Mouse (Mus musculus): ENCODE data around the gene Plbd1. TPM values are rescaled to one million over a fixed set of nuclear protein-coding genes. Genes with fewer than 3 reads are reported as not detected.

The Plbd1 gene
- polyA plus RNA-seq, 1 experiment: 0.02 TPM

- H3K4me3 ChIP-seq: no peak overlapping the region
- no peaks in the 10 kb centered on the region for H3K79me2 ChIP-seq (ENCODE audit: control insufficient read depth, insufficient read depth)
- TF ChIP-seq CEBPB (IDR thresholded peaks at IDR 0.05; ENCODE audit: insufficient read depth, poor library complexity, severe bottlenecking): no peak
- peak; percentile 35 for TF ChIP-seq POLR2AphosphoS2 (IDR thresholded peaks at IDR 0.05; ENCODE audit: insufficient read length, low read depth)
- no peak for TF ChIP-seq TCF12 (IDR thresholded peaks at IDR 0.05; ENCODE audit: insufficient read depth, poor library complexity, severe bottlenecking)
- no peaks in the 10 kb centered on the region for H3K27me3 ChIP-seq (ENCODE audit: control insufficient read depth, insufficient read depth, insufficient read length)
- H3K36me3 ChIP-seq (ENCODE audit: control insufficient read depth, insufficient read depth): no peaks in the 10 kb centered on the region
- no peak overlapping the region for H3K4me2 ChIP-seq (ENCODE audit: low read depth)
- no peak overlapping the region for H3ac ChIP-seq (ENCODE audit: control insufficient read depth, insufficient read length)
These were observed 47.6 kb downstream of the Plbd1 start for GRCm38 (mm10) chr6:136614156-136614555.

DNA sequence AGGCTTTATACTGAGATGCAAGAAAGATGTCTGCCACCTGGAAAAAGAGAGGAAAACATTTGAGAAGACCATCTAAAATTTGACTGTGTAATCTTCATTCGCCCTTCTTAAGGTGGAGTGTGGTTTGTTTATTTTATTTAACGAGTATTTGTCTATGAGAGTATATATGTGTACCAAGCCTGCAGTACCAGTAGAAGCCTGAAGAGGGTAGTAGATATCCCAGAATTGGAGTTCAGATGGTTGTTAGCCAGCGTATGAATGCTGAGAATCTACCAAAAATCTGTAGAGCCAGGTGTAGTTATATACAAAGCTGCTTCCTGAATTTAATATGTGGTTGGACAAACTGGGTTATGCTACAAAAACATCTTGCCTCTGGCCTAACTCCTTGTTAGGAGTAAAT is 49.4 kb downstream of the Plbd1 start:
- no peak for TF ChIP-seq E2F4 (IDR thresholded peaks at IDR 0.05; ENCODE audit: insufficient read depth)
- Histone ChIP-seq H3K4me3 (no peak overlapping the region), H3K36me3 (ENCODE audit: control insufficient read depth, insufficient read depth) (peaks cover 5% of the 10 kb centered on the region), H3K27me3 (ENCODE audit: control insufficient read depth, insufficient read depth, insufficient read length) (no peaks in the 10 kb centered on the region), H3K4me2 (ENCODE audit: low read depth) (no peak overlapping the region), H3ac (ENCODE audit: control insufficient read depth, insufficient read length) (no peak overlapping the region), H3K79me2 (ENCODE audit: control insufficient read depth, insufficient read depth) (no peaks in the 10 kb centered on the region)

GRCm38 (mm10) chr6:136611351-136612215 is 50.1 kb downstream of the Plbd1 start:
- H3ac ChIP-seq (ENCODE audit: control insufficient read depth, insufficient read length): no peak overlapping the region
- no peaks in the 10 kb centered on the region for H3K27me3 ChIP-seq (ENCODE audit: control insufficient read depth, insufficient read depth, insufficient read length)
- H3K36me3 ChIP-seq (ENCODE audit: control insufficient read depth, insufficient read depth): peaks cover 5% of the 10 kb centered on the region
- TF ChIP-seq POLR2AphosphoS2 (IDR thresholded peaks at IDR 0.05; ENCODE audit: insufficient read length, low read depth) (no peak), USF1 (IDR thresholded peaks at IDR 0.05; ENCODE audit: low read depth) (no peak), MAX (IDR thresholded peaks at IDR 0.05; ENCODE audit: low read depth) (no peak), E2F4 (IDR thresholded peaks at IDR 0.05; ENCODE audit: insufficient read depth) (no peak), MYOG (IDR thresholded peaks at IDR 0.05; ENCODE audit: control insufficient read depth in 1 of 3, insufficient read depth in 1 of 3, insufficient read length in 2 of 3, low read depth in 2 of 3) (no peak), REST (IDR thresholded peaks at IDR 0.05; ENCODE audit: insufficient read depth, insufficient read length) (no peak), MYOD1 (IDR thresholded peaks at IDR 0.05; ENCODE audit: control insufficient read depth in 1 of 3, insufficient read length in 2 of 3, low read depth in 2 of 3) (no peak), POLR2A (IDR thresholded peaks at IDR 0.05; ENCODE audit: insufficient read length, low read depth) (no peak), TCF12 (IDR thresholded peaks at IDR 0.05; ENCODE audit: insufficient read depth, poor library complexity, severe bottlenecking) (no peak)
- no peak overlapping the region for H3K4me3 ChIP-seq
- H3K4me2 ChIP-seq (ENCODE audit: low read depth): no peak overlapping the region
- no peaks in the 10 kb centered on the region for H3K79me2 ChIP-seq (ENCODE audit: control insufficient read depth, insufficient read depth)

GRCm38 (mm10) chr6:136602601-136603000 is 59.1 kb downstream of the Plbd1 start:
- no peak overlapping the region for H3ac ChIP-seq (ENCODE audit: control insufficient read depth, insufficient read length)
- H3K79me2 ChIP-seq (ENCODE audit: control insufficient read depth, insufficient read depth): no peaks in the 10 kb centered on the region
- no peak overlapping the region for H3K4me2 ChIP-seq (ENCODE audit: low read depth)
- peaks cover 32% of the 10 kb centered on the region for H3K36me3 ChIP-seq (ENCODE audit: control insufficient read depth, insufficient read depth)
- H3K4me3 ChIP-seq: no peak overlapping the region
- no peak for TF ChIP-seq SRF (IDR thresholded peaks at IDR 0.05; ENCODE audit: control insufficient read depth, insufficient read length, low read depth)
- no peak for TF ChIP-seq POLR2AphosphoS2 (IDR thresholded peaks at IDR 0.05; ENCODE audit: insufficient read length, low read depth)
- no peak for TF ChIP-seq POLR2A (IDR thresholded peaks at IDR 0.05; ENCODE audit: insufficient read length, low read depth)
- TF ChIP-seq MYOG (IDR thresholded peaks at IDR 0.05; ENCODE audit: control insufficient read depth in 1 of 3, insufficient read depth in 1 of 3, insufficient read length in 2 of 3, low read depth in 2 of 3): no peak
- TF ChIP-seq MYOD1 (IDR thresholded peaks at IDR 0.05; ENCODE audit: control insufficient read depth in 1 of 3, insufficient read length in 2 of 3, low read depth in 2 of 3): no peak
- no peak for TF ChIP-seq TCF12 (IDR thresholded peaks at IDR 0.05; ENCODE audit: insufficient read depth, poor library complexity, severe bottlenecking)
- TF ChIP-seq MAX (IDR thresholded peaks at IDR 0.05; ENCODE audit: low read depth): no peak
- no peak for TF ChIP-seq E2F4 (IDR thresholded peaks at IDR 0.05; ENCODE audit: insufficient read depth)
- TF ChIP-seq TCF3 (IDR thresholded peaks at IDR 0.05; ENCODE audit: insufficient read length, low read depth): no peak
- no peak for TF ChIP-seq CEBPB (IDR thresholded peaks at IDR 0.05; ENCODE audit: insufficient read depth, poor library complexity, severe bottlenecking)
- no peaks in the 10 kb centered on the region for H3K27me3 ChIP-seq (ENCODE audit: control insufficient read depth, insufficient read depth, insufficient read length)

DNA sequence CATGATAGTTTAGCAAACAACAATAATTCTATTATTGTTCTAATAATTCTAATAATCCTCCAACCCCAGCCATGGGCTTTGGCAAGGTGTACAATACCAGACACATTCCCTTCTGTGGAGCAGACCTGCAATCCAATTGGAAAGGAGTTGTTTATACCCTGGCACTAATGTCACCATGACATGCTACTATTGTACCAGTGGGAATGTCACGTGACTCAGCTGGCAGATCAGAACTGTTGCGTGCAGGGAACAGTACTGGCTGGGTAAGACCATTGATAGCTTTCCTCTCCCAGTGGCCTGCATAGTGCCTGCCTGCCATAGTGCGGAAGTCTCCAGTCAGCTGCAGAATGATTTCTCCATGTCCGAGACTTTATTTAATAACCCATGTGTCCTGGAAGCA is 67.2 kb downstream of the Plbd1 start:
- Histone ChIP-seq H3K4me3 (no peak overlapping the region), H3K36me3 (ENCODE audit: control insufficient read depth, insufficient read depth) (peaks cover 40% of the 10 kb centered on the region), H3ac (ENCODE audit: control insufficient read depth, insufficient read length) (no peak overlapping the region), H3K79me2 (ENCODE audit: control insufficient read depth, insufficient read depth) (no peaks in the 10 kb centered on the region), H3K27me3 (ENCODE audit: control insufficient read depth, insufficient read depth, insufficient read length) (no peaks in the 10 kb centered on the region), H3K4me2 (ENCODE audit: low read depth) (no peak overlapping the region)
- TF ChIP-seq REST (IDR thresholded peaks at IDR 0.05; ENCODE audit: insufficient read depth, insufficient read length): no peak
- no peak for TF ChIP-seq MYOD1 (IDR thresholded peaks at IDR 0.05; ENCODE audit: control insufficient read depth in 1 of 3, insufficient read length in 2 of 3, low read depth in 2 of 3)
- no peak for TF ChIP-seq E2F4 (IDR thresholded peaks at IDR 0.05; ENCODE audit: insufficient read depth)
- TF ChIP-seq POLR2A (IDR thresholded peaks at IDR 0.05; ENCODE audit: insufficient read length, low read depth): no peak
- TF ChIP-seq POLR2AphosphoS2 (IDR thresholded peaks at IDR 0.05; ENCODE audit: insufficient read length, low read depth): no peak
- TF ChIP-seq MAX (IDR thresholded peaks at IDR 0.05; ENCODE audit: low read depth): no peak
- TF ChIP-seq CEBPB (IDR thresholded peaks at IDR 0.05; ENCODE audit: insufficient read depth, poor library complexity, severe bottlenecking): no peak
- TF ChIP-seq SRF (IDR thresholded peaks at IDR 0.05; ENCODE audit: control insufficient read depth, insufficient read length, low read depth): no peak
- no peak for TF ChIP-seq TCF12 (IDR thresholded peaks at IDR 0.05; ENCODE audit: insufficient read depth, poor library complexity, severe bottlenecking)
- no peak for TF ChIP-seq MYOG (IDR thresholded peaks at IDR 0.05; ENCODE audit: control insufficient read depth in 1 of 3, insufficient read depth in 1 of 3, insufficient read length in 2 of 3, low read depth in 2 of 3)
- no peak for TF ChIP-seq USF1 (IDR thresholded peaks at IDR 0.05; ENCODE audit: low read depth)
- no peak for TF ChIP-seq TCF3 (IDR thresholded peaks at IDR 0.05; ENCODE audit: insufficient read length, low read depth)

Measured in myocyte (in vitro differentiated cells).